Mouse (Mus musculus) mouse trophoblast stem cell (cell line): ENCODE measurements around the gene Dbndd1.
"Not testable (repeated sequence)": the region's sequence is repeated elsewhere in the genome, so short reads cannot be mapped to it uniquely, and the experiment has no call there.

Source experiments
- in situ Hi-C, 2 experiments: fragments of 300-500 bp; cut with MseI, MboI; formaldehyde crosslinking; loops; 2 replicates in 1 of 2; 3 replicates in 1 of 2; pipeline ENCODE4 v1.15.1; 2025

Dbndd1 gene

GRCm38 (mm10) chr8:123514781-123515539, at the start of gene Dbndd1:
Dbndd1 (minus strand) TSS chr8:123515463.
- in situ Hi-C loops, result no loop called here

- in situ Hi-C loops, result not testable (repeated sequence)
Observed at GRCm38 (mm10) chr8:123564221-123564620, 49.0 kb upstream of the Dbndd1 start.

DNA sequence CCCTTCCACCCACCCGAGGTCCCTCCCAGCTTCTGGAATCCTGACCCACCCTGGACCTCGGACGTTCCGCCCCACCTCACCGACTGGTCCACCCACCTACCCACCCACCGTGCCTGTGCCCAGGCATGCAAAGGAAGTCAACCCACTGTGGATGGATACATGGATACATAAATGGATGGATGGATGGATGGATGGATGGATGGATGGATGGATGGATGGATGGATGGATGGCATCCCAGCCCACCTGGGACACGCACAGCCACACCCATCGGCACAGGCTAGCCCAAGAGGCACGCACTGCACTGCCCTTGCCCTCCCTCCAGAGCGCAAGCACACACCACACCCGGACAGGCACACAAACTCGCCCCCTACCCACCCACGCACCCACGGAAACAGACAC, 22.4 kb upstream of the Dbndd1 start:
- in situ Hi-C loops, result not testable (repeated sequence)

GRCm38 (mm10) chr8:123536990-123537380, 21.7 kb upstream of the Dbndd1 start:
- in situ Hi-C loops, result no loop called here

- in situ Hi-C loops, result no loop called here
Observed at GRCm38 (mm10) chr8:123536242-123536989, 21.2 kb upstream of the Dbndd1 start.

GRCm38 (mm10) chr8:123527720-123528489, 12.6 kb upstream of the Dbndd1 start:
- in situ Hi-C loops, result no loop called here

GRCm38 (mm10) chr8:123520048-123520447, 4.8 kb upstream of the Dbndd1 start:
- in situ Hi-C loops, result not testable (repeated sequence)

DNA sequence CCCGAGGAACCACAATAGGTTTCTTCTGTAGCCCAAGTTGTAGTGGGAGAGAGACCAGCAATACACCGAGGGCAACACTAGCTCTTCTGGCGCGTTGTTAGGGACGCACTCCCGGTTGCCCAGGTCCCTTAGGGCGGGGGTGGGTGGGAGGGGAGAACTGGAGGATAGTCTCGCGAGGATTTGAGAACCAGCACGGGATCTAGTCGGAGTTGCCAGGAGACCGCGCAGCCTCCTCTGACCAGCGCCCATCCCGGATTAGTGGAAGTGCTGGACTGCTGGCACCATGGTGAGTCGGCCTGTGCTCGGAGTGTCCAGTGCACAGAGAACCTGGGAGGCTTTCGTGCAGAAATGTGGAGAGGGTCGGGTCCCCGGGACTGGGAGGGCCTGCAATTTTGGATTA, 3.4 kb upstream of the Dbndd1 start, which contains the start of gene Gas8:
Gene Gas8, plus strand, starts transcription at position 168 of the 400 bp plus-strand sequence.
- in situ Hi-C loops, result no loop called here

- in situ Hi-C loops, result no loop called here
Observed at GRCm38 (mm10) chr8:123518172-123518571, 2.9 kb upstream of the Dbndd1 start.

DNA sequence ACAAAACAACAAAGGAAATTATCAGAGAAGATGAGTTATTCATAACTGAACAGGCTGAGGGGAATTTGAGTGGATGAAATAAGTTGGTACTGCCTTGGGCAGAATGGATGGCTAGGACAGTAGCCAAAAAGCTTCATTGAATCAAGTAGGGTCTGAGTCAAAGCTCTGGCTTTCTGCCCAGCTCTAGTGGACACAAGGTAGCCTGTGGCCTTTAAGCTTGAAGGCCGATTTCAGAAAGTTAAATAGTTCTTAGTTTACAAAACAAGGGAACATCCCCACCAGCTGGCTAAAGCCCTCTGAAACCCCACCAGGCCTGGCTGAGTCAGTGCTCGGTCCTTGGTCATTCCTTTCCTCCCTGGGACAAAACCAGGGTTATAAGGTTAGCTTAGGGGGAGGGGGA, 1.3 kb upstream of the Dbndd1 start:
- in situ Hi-C loops, result no loop called here

DNA sequence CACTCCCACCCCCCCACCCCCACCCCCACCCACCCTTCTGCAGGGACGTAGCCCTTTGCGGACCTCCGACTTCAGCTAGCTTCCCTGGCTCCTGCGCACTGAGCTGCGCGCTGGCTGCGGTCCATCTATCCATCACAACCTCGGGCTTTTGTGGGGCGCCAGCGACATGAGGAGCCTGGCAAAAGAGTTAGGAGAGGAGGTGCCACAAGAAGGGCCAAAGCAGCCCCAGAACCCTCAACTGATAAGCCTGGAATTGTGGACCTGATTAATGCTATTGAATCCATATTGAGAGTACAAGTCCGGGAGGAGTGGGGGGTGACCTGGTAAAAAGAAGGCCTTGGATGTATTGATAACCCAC, 256 bp upstream of the Dbndd1 start:
- in situ Hi-C loops, result no loop called here

- in situ Hi-C loops, result no loop called here
Observed at GRCm38 (mm10) chr8:123514136-123514535, 1.1 kb downstream of the Dbndd1 start.

DNA sequence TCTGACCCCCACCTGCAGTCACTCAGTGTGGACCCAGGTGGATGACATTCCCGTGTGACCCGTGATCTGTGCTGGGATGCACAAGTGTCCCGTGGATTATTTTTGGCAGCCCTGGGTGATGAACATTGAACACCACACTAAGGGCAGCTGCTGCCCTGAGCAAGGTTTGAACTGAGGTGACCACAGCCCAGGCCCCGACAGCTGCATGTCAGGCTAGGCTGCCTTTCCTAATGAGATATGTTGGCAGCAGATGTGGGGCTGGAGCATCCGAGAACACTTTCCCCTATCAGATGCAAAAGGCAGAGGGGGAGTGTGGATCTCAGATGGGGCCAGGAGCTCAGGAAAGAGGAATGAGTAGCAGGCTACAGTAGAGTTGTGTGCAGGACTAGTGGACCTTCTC, 4.4 kb downstream of the Dbndd1 start:
- in situ Hi-C loops, result no loop called here

DNA sequence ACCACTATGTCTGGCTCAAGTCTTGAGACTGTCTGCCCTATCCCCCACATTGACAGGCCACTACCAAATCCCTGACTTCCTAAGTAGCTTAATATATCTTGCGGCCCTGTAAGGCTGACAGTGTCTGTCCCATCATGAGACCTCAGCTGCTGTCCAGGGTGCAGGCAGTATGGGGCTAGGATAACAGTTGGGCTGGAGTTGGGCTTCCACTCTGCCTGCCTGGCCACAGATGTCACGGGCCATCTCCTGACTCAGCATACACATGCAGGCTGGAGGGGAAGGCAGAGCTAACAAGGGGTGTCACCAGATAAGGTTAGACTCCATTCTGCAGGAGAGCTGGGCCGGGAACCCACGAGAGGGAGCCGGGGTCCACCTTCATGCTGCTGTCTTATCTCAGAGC, 8.1 kb downstream of the Dbndd1 start:
- in situ Hi-C loops, result no loop called here

DNA sequence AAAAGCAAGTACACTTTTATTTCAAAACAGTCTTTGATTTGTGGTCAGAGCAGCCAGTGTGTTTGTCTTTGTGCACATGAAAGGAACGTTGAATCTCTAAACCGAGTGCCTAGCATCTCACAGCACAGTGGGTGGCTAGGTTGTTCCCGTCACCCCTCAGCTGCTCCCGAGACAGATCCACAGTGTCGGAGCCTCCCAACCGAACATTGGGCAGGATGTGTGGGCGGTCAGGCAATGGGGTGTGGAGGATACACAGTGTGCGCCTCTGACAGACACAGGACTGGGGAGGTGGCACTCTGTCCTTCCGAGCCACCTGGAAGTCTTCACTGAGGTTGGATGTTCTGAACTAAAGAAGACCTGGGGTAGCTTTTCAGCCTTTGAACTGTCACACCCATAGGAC, 9.6 kb downstream of the Dbndd1 start:
- in situ Hi-C loops, result no loop called here

DNA sequence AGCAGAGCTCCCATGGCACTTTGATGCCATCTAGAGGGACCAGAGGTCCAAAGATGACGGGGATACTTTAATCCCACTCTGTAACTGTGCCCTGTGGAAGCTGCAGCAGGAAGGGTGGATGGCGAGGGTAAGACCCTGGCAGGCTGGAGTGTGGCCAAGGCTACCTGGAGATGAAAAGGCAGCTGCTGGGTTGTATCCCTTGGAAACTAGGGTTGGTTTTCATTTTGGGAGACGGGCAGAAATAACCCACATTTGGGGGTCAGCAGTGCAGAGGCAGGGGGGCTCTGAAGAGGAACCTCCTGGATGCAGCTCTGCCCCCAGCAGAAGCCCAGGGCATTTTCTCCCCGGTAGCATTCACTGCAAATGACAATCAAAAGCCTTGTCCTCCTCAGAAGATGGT, 10.0 kb downstream of the Dbndd1 start:
- in situ Hi-C loops, result no loop called here

GRCm38 (mm10) chr8:123504591-123505195, 10.6 kb downstream of the Dbndd1 start:
- in situ Hi-C loops, result no loop called here

GRCm38 (mm10) chr8:123503801-123504467, 11.3 kb downstream of the Dbndd1 start:
- in situ Hi-C loops, result no loop called here

- in situ Hi-C loops, result no loop called here
Observed at GRCm38 (mm10) chr8:123502192-123502591, 13.1 kb downstream of the Dbndd1 start.

- in situ Hi-C loops, result no loop called here
Observed at GRCm38 (mm10) chr8:123499556-123499955, 15.7 kb downstream of the Dbndd1 start.

GRCm38 (mm10) chr8:123498963-123499362, 16.3 kb downstream of the Dbndd1 start:
- in situ Hi-C loops, result no loop called here
